Mouse (Mus musculus): ENCODE data around the gene Pdlim1. TPM values are rescaled to one million over a fixed set of nuclear protein-coding genes. Genes with fewer than 3 reads are reported as not detected.

Pdlim1 gene
- polyA plus RNA-seq, 1 experiment from 2014 or later: 262 TPM

- Histone ChIP-seq H3K9me3 (no peaks in the 10 kb centered on the region), H3K4me3 (no peak overlapping the region; the same call in 1 of the 2 replicates), H3K27me3 (ENCODE audit: insufficient read depth, poor library complexity, severe bottlenecking) (no peaks in the 10 kb centered on the region), H3K27ac (peak overlapping the region; percentile 67), H3K36me3 (peaks cover 23% of the 10 kb centered on the region; the same call in 1 of the 2 replicates), H3K4me1 (peaks cover 52% of the 10 kb centered on the region)
- DNase-seq (ENCODE audit: low spot score): no peak
- 29% methylated on average over 13 of the region's 13 CpGs for WGBS
These were observed 17.9 kb downstream of the Pdlim1 start for GRCm38 (mm10) chr19:40253768-40254167.

GRCm38 (mm10) chr19:40251115-40251514 is 20.5 kb downstream of the Pdlim1 start:
- peaks cover 22% of the 10 kb centered on the region; the same call in 1 of the 2 replicates for H3K36me3 ChIP-seq
- no peak overlapping the region for H3K4me3 ChIP-seq
- H3K27me3 ChIP-seq (ENCODE audit: insufficient read depth, poor library complexity, severe bottlenecking): no peaks in the 10 kb centered on the region
- H3K27ac ChIP-seq: no peak overlapping the region
- H3K4me1 ChIP-seq: peaks cover 38% of the 10 kb centered on the region
- H3K9me3 ChIP-seq: no peaks in the 10 kb centered on the region
- no peak for DNase-seq (ENCODE audit: low spot score)
- WGBS: 90% methylated on average over 4 of the region's 4 CpGs

GRCm38 (mm10) chr19:40249352-40249751 is 22.3 kb downstream of the Pdlim1 start:
- DNase-seq (ENCODE audit: low spot score): no peak
- Histone ChIP-seq H3K4me3 (0 out of 2 replicates have a peak overlapping the region, but pooled peaks have one; percentile 8), H3K9me3 (no peaks in the 10 kb centered on the region), H3K27ac (peak overlapping the region; percentile 83), H3K36me3 (peaks cover 22% of the 10 kb centered on the region; the same call in 1 of the 2 replicates), H3K4me1 (peaks cover 32% of the 10 kb centered on the region), H3K27me3 (ENCODE audit: insufficient read depth, poor library complexity, severe bottlenecking) (no peaks in the 10 kb centered on the region)
- 31% methylated on average over 11 of the region's 11 CpGs for WGBS

GRCm38 (mm10) chr19:40248476-40248875 is 23.2 kb downstream of the Pdlim1 start:
- Histone ChIP-seq H3K4me1 (peaks cover 29% of the 10 kb centered on the region), H3K27ac (no peak overlapping the region), H3K27me3 (ENCODE audit: insufficient read depth, poor library complexity, severe bottlenecking) (no peaks in the 10 kb centered on the region), H3K4me3 (no peak overlapping the region), H3K36me3 (peaks cover 22% of the 10 kb centered on the region; the same call in 1 of the 2 replicates), H3K9me3 (no peaks in the 10 kb centered on the region)
- no peak for DNase-seq (ENCODE audit: low spot score)
- 85% methylated on average over 5 of the region's 5 CpGs for WGBS

- peak overlapping the region; percentile 77; the same call in 1 of the 2 replicates for H3K27ac ChIP-seq
- peaks cover 36% of the 10 kb centered on the region for H3K4me1 ChIP-seq
- H3K27me3 ChIP-seq (ENCODE audit: insufficient read depth, poor library complexity, severe bottlenecking): no peaks in the 10 kb centered on the region
- H3K36me3 ChIP-seq: peaks cover 34% of the 10 kb centered on the region
- no peak for DNase-seq (ENCODE audit: low spot score)
- no peaks in the 10 kb centered on the region for H3K9me3 ChIP-seq
- H3K4me3 ChIP-seq: no peak overlapping the region
- WGBS: 27% methylated on average over 5 of the region's 5 CpGs
These were observed 24.4 kb downstream of the Pdlim1 start for GRCm38 (mm10) chr19:40247268-40247666.

- peaks cover 36% of the 10 kb centered on the region for H3K36me3 ChIP-seq
- H3K4me1 ChIP-seq: peaks cover 42% of the 10 kb centered on the region
- DNase-seq (ENCODE audit: low spot score): no peak
- H3K9me3 ChIP-seq: no peaks in the 10 kb centered on the region
- 78% methylated on average over 7 of the region's 7 CpGs for WGBS
- H3K27ac ChIP-seq: peak overlapping the region; percentile 77
- H3K4me3 ChIP-seq: no peak overlapping the region
- no peaks in the 10 kb centered on the region for H3K27me3 ChIP-seq (ENCODE audit: insufficient read depth, poor library complexity, severe bottlenecking)
These were observed 24.9 kb downstream of the Pdlim1 start for GRCm38 (mm10) chr19:40246646-40247267.

- Histone ChIP-seq H3K36me3 (peaks cover 18% of the 10 kb centered on the region), H3K27me3 (ENCODE audit: insufficient read depth, poor library complexity, severe bottlenecking) (no peaks in the 10 kb centered on the region), H3K9me3 (no peaks in the 10 kb centered on the region), H3K27ac (peak overlapping the region; percentile 69), H3K4me3 (no peak overlapping the region), H3K4me1 (peaks cover 43% of the 10 kb centered on the region)
- 47% methylated on average over 14 of the region's 14 CpGs for WGBS
- no peak for DNase-seq (ENCODE audit: low spot score)
These were observed 30.6 kb downstream of the Pdlim1 start for GRCm38 (mm10) chr19:40240838-40241689.

GRCm38 (mm10) chr19:40240360-40240759 is 31.3 kb downstream of the Pdlim1 start:
- H3K4me1 ChIP-seq: peaks cover 43% of the 10 kb centered on the region
- DNase-seq (ENCODE audit: low spot score): no peak
- H3K27me3 ChIP-seq (ENCODE audit: insufficient read depth, poor library complexity, severe bottlenecking): no peaks in the 10 kb centered on the region
- no peak overlapping the region for H3K4me3 ChIP-seq
- peak overlapping the region; percentile 69; the same call in 1 of the 2 replicates for H3K27ac ChIP-seq
- 52% methylated on average over 6 of the region's 6 CpGs for WGBS
- no peaks in the 10 kb centered on the region for H3K9me3 ChIP-seq
- peaks cover 21% of the 10 kb centered on the region for H3K36me3 ChIP-seq

GRCm38 (mm10) chr19:40238175-40238850 is 33.3 kb downstream of the Pdlim1 start:
- H3K27ac ChIP-seq: no peak overlapping the region
- WGBS: 79% methylated on average over 6 of the region's 6 CpGs

GRCm38 (mm10) chr19:40232560-40232959 is 39.1 kb downstream of the Pdlim1 start:
- Histone ChIP-seq H3K4me1 (no peaks in the 10 kb centered on the region), H3K27me3 (ENCODE audit: insufficient read depth, poor library complexity, severe bottlenecking) (no peaks in the 10 kb centered on the region), H3K36me3 (peaks cover 40% of the 10 kb centered on the region), H3K4me3 (no peak overlapping the region), H3K9me3 (no peaks in the 10 kb centered on the region), H3K27ac (no peak overlapping the region)
- DNase-seq (ENCODE audit: low spot score): no peak
- WGBS: 84% methylated on average over 2 of the region's 2 CpGs

More at GRCm38 (mm10) chr19:40238175-40238850, 33.3 kb downstream of the Pdlim1 start:
- no peaks in the 10 kb centered on the region for H3K9me3 ChIP-seq
- peaks cover 20% of the 10 kb centered on the region for H3K36me3 ChIP-seq
- no peaks in the 10 kb centered on the region for H3K27me3 ChIP-seq (ENCODE audit: insufficient read depth, poor library complexity, severe bottlenecking)
- DNase-seq (ENCODE audit: low spot score): no peak
- no peak overlapping the region for H3K4me3 ChIP-seq
- peaks cover 36% of the 10 kb centered on the region for H3K4me1 ChIP-seq

- Histone ChIP-seq H3K4me1 (no peaks in the 10 kb centered on the region), H3K27ac (no peak overlapping the region), H3K9me3 (no peaks in the 10 kb centered on the region), H3K36me3 (peaks cover 43% of the 10 kb centered on the region), H3K27me3 (ENCODE audit: insufficient read depth, poor library complexity, severe bottlenecking) (no peaks in the 10 kb centered on the region), H3K4me3 (no peak overlapping the region)
- no peak for DNase-seq (ENCODE audit: low spot score)
- 70% methylated on average over 7 of the region's 7 CpGs for WGBS
These were observed 39.7 kb downstream of the Pdlim1 start for GRCm38 (mm10) chr19:40231825-40232541.

- Histone ChIP-seq H3K36me3 (peaks cover 43% of the 10 kb centered on the region), H3K9me3 (no peaks in the 10 kb centered on the region), H3K27ac (no peak overlapping the region), H3K27me3 (ENCODE audit: insufficient read depth, poor library complexity, severe bottlenecking) (no peaks in the 10 kb centered on the region), H3K4me1 (no peaks in the 10 kb centered on the region), H3K4me3 (no peak overlapping the region)
- WGBS: 82% methylated on average over 13 of the region's 13 CpGs
- DNase-seq (ENCODE audit: low spot score): no peak
These were observed 40.4 kb downstream of the Pdlim1 start for GRCm38 (mm10) chr19:40231074-40231738.
